Mouse (Mus musculus) granulocyte monocyte progenitor cell, adult 5-6 weeks (primary cell): ENCODE data around the gene Clptm1. TPM values are rescaled to one million over a fixed set of nuclear protein-coding genes. Genes with fewer than 3 reads are reported as not detected.

Source experiments
- ATAC-seq: replicated peaks from 2 replicates; pipeline ENCODE4 v1.8.0; 2016; ENCODE audit warnings: mild to moderate bottlenecking, moderate TSS enrichment, inconsistent platforms; ENCODE audit not compliant: poor library complexity, severe bottlenecking
- total RNA-seq, 2 experiments: library from RNA; stranded (forward) in 1 of 2; stranded (reverse) in 1 of 2; fragments of 200-712, 200-1000 nt in 1 of 2; fragments of >200 nt in 1 of 2; fragmentation: Nextera tagmentation in 1 of 2; gene quantifications; 2 replicates each; pipeline ENCODE4 v1.2.3; 2014 to 2017

Gene Clptm1
- total RNA-seq (2014; fragmentation: Nextera tagmentation), result 29.9 and 41.7 TPM in 2 replicates
- 32.0 and 36.5 TPM in 2 replicates for total RNA-seq (2017)

GRCm38 (mm10) chr7:19664955-19665841, at the start of gene Clptm1:
TSS of gene Clptm1 (minus strand) at chr7:19665033.
- ATAC-seq, result peak; percentile 72

- no peak for ATAC-seq
Observed at GRCm38 (mm10) chr7:19713598-19713997, 48.8 kb upstream of the Clptm1 start.

- ATAC-seq, result no peak
Observed at GRCm38 (mm10) chr7:19713196-19713595, 48.4 kb upstream of the Clptm1 start.

GRCm38 (mm10) chr7:19712414-19712813, 47.6 kb upstream of the Clptm1 start:
- no peak for ATAC-seq

- no peak for ATAC-seq
Observed at GRCm38 (mm10) chr7:19710650-19711049, 45.8 kb upstream of the Clptm1 start.

- no peak for ATAC-seq
Observed at GRCm38 (mm10) chr7:19705271-19705670, 40.4 kb upstream of the Clptm1 start.

GRCm38 (mm10) chr7:19704475-19704874, 39.6 kb upstream of the Clptm1 start:
- ATAC-seq, result no peak

- ATAC-seq, result no peak
Observed at GRCm38 (mm10) chr7:19702859-19703555, 38.2 kb upstream of the Clptm1 start.

- peak; percentile 38 for ATAC-seq
Observed at GRCm38 (mm10) chr7:19701069-19701761, 36.4 kb upstream of the Clptm1 start.

- ATAC-seq, result no peak
Observed at GRCm38 (mm10) chr7:19700299-19701068, 35.7 kb upstream of the Clptm1 start.

- no peak for ATAC-seq
Observed at GRCm38 (mm10) chr7:19699827-19700148, 35.0 kb upstream of the Clptm1 start.

- peak; percentile 65 for ATAC-seq
Observed at GRCm38 (mm10) chr7:19698907-19699826, 34.3 kb upstream of the Clptm1 start, which contains the start of gene Apoe. TSS of gene Apoe (minus strand) at chr7:19699188.

- ATAC-seq, result 0 out of 2 replicates have a peak, but pooled peaks have one; percentile 16
Observed at GRCm38 (mm10) chr7:19697949-19698906, 33.4 kb upstream of the Clptm1 start.

- no peak for ATAC-seq
Observed at GRCm38 (mm10) chr7:19696336-19696873, 31.6 kb upstream of the Clptm1 start.

- ATAC-seq, result no peak
Observed at GRCm38 (mm10) chr7:19695881-19696280, 31.0 kb upstream of the Clptm1 start.

GRCm38 (mm10) chr7:19695213-19695594, 30.4 kb upstream of the Clptm1 start:
- no peak for ATAC-seq

GRCm38 (mm10) chr7:19694336-19695212, 29.7 kb upstream of the Clptm1 start:
- ATAC-seq, result no peak
